Mouse (Mus musculus) lung, adult 2 months (tissue): ENCODE data around the gene Ndst2. TPM values are rescaled to one million over a fixed set of nuclear protein-coding genes. Genes with fewer than 3 reads are reported as not detected.

Source experiments
- DNase-seq: peaks from one replicate; pipeline ENCODE4 v3.0.0; 2022
- H3K4me1 ChIP-seq: fragments of 200-500 bp; 2 replicates; pipeline ENCODE4 v1.6.1; 2011; ENCODE audit warnings: low read length; ENCODE audit not compliant: control insufficient read depth, insufficient read depth
- H3K4me3 ChIP-seq: fragments of 200-500 bp; replicated peaks from 2 replicates; pipeline ENCODE3; 2011; ENCODE audit warnings: low read depth, mild to moderate bottlenecking, control low read depth, low read length; ENCODE audit errors: extremely low read depth
- CTCF ChIP-seq: fragments of 200-500 bp; IDR thresholded peaks from 2 replicates; pipeline ENCODE4 v1.5.1; 2011; ENCODE audit warnings: mild to moderate bottlenecking, low read length, control low read depth; ENCODE audit not compliant: insufficient read depth
- POLR2A ChIP-seq: fragments of 200-500 bp; IDR thresholded peaks from 2 replicates; pipeline ENCODE4 v1.6.1; 2011; ENCODE audit warnings: low read depth, mild to moderate bottlenecking, control low read depth, low read length, borderline replicate concordance; ENCODE audit errors: extremely low read depth
- WGBS: fragments of 180-500 bp; shearing (Covaris S2); methylation state at CpG from one replicate; pipeline ENCODE4 v1.1.7; 2018; 5-methylcytosine and 5-hydroxymethylcytosine counted together
- polyA plus RNA-seq: library from polyadenylated mRNA; depleted of rRNA; stranded (reverse); fragments of >200 nt; gene quantifications from 2 replicates; pipeline ENCODE4 v1.2.3, GENCODE M21; 2012

Ndst2 gene
- polyA plus RNA-seq, 1 experiment, result 44.0 TPM

DNA sequence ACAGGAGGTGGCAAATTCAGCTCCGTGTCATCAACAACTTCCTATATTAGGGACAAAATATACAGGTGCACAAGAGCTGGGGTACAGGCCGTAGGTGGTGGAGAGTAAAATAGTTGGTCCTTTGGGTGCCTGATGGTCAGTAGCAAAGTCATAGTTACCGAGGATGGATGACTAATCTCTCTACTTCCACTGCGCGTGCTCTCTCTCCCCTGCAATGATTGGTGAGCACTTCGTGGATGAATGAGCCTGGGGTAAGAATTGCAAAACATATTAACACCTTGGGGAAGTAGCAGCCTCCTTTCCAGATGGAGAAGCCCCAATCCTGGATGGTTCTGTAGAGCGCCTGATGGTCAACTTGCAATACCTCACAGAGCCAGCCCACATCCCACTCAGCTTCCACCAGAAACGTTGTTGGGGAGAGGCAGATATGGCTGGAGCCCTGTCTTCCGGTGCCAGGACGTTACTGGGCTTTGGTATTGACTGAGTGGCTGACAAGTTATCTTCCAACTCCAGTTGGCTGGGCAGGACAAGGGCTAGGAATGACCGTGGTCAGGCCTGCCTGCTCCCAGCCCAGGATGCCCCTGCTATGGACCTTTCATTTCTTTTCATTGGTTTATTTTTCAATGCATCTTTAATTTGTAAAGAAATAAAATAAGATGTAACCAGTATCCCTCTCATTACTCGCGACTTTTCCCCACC is 40.0 kb downstream of the Ndst2 start:
- DNase-seq, result no peak
- 38% methylated on average over 13 of the region's 13 CpGs for WGBS

DNA sequence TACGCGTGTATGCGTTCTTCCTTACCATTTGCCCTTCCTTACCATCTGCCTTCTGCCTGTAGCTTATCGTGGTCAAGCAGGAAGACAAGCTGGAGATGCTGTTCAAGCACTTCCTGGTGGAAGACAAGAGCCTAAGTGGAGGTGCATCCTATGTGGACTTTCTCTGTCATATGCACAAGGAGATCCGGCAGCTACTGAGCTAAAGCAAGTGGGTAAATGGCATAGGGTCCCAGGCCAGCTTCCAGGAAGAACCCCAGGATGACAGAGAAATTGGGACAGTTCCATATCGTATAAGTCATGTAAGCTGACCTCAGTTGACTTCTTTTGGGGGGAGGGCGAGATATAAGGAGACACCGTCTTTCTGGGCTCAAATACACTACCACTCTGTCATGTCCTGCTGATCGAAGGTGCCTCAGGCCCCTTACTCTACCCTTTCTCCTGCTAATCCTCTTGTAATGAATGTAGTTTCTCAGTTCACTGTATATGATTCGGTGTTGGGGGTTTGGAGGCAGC is 40.7 kb downstream of the Ndst2 start:
- TF ChIP-seq CTCF (no peak), POLR2A (no peak)
- WGBS, result 78% methylated on average over 10 of the region's 10 CpGs

More for the DNA sequence above, 40.0 kb downstream of the Ndst2 start:
- Histone ChIP-seq H3K4me1 (peaks cover 17% of the 10 kb centered on the region), H3K4me3 (peak overlapping the region; percentile 95)
- no peak for TF ChIP-seq CTCF
- TF ChIP-seq POLR2A, result no peak

DNA sequence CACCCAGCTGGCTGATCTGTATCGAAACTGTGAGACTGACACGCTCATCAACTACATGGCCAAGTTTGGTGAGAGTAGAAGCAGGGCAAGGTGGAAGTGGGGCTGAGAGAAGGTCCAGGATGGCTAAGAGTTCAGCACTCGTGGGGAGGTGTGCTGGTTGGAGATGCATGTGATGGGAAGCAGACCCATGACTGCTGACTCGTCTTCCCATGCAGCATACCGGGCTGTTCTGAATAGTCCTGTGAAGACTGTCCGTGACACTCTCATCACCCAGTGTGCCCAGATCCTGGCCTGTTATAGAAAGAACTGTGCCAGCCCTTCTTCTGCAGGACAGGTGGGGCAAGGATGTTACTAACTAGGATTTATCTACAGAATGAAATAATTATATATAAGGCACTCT is 42.6 kb downstream of the Ndst2 start:
- no peak for DNase-seq
- TF ChIP-seq POLR2A (no peak), CTCF (no peak)
- Histone ChIP-seq H3K4me3 (no peak overlapping the region), H3K4me1 (peaks cover 10% of the 10 kb centered on the region)
- WGBS, result 89% methylated on average over 6 of the region's 6 CpGs

More for the DNA sequence above, 40.7 kb downstream of the Ndst2 start:
- peaks cover 17% of the 10 kb centered on the region for H3K4me1 ChIP-seq
- DNase-seq, result no peak
- no peak overlapping the region for H3K4me3 ChIP-seq

DNA sequence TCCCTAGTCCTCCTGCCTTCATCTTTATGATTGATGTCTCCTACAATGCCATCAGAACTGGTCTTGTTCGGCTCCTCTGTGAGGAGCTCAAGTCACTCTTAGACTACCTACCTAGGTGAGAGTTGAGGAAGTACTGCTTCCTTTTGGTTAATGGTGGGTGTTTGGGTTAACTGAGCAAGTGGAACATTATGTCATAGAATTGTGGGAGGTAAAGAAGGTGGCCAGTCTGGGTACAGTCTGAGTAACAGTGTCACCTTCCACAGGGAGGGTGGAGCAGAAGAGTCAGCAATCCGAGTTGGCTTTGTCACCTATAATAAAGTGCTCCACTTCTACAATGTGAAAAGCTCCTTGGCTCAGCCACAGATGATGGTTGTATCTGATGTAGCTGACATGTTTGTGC is 45.4 kb downstream of the Ndst2 start:
- WGBS, result 81% methylated on average over 2 of the region's 2 CpGs
- Histone ChIP-seq H3K4me3 (no peak overlapping the region), H3K4me1 (no peaks in the 10 kb centered on the region)
- TF ChIP-seq CTCF (no peak), POLR2A (no peak)
- no peak for DNase-seq

DNA sequence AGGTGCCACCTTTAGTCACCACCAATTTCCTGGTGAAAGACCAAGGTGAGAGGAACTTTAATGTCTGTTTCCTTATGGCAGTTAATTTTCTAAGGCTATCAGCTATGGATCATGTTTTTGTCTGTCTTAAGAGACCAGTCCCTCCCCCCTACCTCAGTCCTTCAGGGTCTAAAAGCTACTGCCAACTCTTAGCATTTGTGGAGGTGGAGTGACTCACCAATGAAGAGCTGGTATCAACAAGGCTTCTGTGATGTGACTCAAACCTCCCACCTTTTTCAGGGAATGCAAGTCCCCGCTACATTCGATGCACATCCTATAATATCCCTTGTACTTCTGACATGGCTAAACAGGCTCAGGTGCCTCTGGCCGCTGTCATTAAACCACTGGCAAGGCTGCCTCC is 47.8 kb downstream of the Ndst2 start:
- no peak overlapping the region for H3K4me3 ChIP-seq
- TF ChIP-seq CTCF (no peak), POLR2A (no peak)

DNA sequence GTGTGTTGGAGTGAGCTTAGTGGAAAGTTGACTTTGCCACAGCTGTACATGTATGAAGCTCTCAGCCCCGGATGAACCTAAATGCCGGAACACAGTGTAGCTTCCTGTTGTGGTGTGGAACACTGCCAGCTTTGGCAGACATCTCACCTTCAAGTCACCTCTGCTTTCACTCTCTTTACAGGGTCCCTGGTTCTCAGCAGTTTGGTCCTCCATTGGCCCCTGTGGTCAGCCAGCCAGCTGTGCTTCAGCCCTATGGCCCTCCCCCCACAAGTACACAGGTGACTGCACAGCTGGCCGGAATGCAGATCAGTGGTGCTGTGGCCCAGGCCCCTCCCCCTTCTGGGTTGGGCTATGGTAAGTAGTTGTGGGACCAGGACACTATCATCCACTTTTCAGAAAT is 51.9 kb downstream of the Ndst2 start:
- H3K4me3 ChIP-seq, result no peak overlapping the region
- WGBS, result 21% methylated on average over 3 of the region's 3 CpGs
- no peak for DNase-seq
- no peaks in the 10 kb centered on the region for H3K4me1 ChIP-seq
- no peak for TF ChIP-seq POLR2A

More for the DNA sequence above, 47.8 kb downstream of the Ndst2 start:
- WGBS, result 98% methylated on average over 3 of the region's 3 CpGs
- no peaks in the 10 kb centered on the region for H3K4me1 ChIP-seq
- no peak for DNase-seq

DNA sequence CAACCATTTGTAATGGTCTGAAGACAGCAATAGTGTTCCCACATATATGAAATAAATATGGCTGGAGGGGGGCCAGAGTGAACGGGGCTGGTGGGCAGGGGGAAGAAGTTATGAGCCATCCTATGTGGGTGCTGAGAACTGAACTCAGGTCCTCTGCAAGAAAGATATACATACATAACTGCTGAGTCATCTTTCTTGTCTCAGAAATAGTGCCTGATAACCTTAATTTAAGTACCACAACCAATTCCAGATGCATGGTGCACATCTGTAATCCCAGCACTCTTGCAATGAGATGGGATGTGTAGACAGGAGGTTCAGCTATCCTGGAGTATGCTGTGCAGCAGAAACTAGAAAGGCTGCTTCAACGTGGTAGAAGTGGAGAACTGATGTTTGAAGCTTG is 52.6 kb downstream of the Ndst2 start:
- Histone ChIP-seq H3K4me3 (no peak overlapping the region), H3K4me1 (no peaks in the 10 kb centered on the region)
- no peak for DNase-seq
- no peak for TF ChIP-seq POLR2A
- TF ChIP-seq CTCF, result no peak
- WGBS, result 78% methylated on average over 2 of the region's 2 CpGs

DNA sequence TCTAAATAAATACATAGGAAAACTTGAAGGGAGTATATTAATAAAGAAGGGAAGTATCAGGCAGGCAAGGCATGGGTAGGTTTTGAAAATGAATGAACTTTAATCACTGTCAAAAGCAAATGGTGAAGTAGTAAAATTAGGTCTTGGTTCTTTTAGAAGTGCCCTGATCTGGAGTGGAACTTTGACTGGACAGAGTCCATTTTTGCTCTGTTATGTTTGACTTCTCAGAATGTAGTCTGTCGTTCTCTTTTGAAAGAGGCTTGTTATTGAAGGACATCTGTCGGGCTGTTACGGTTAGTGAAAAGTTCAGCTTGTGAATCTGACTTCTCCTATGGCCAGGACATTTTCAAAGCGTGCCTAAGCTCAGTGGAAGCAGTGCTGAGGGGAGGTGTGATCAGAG is 56.5 kb downstream of the Ndst2 start:
- no peak for DNase-seq
- peaks cover 3% of the 10 kb centered on the region for H3K4me1 ChIP-seq
- 90% methylated on average over 4 of the region's 4 CpGs for WGBS
- TF ChIP-seq CTCF (no peak), POLR2A (no peak)
- H3K4me3 ChIP-seq, result no peak overlapping the region

DNA sequence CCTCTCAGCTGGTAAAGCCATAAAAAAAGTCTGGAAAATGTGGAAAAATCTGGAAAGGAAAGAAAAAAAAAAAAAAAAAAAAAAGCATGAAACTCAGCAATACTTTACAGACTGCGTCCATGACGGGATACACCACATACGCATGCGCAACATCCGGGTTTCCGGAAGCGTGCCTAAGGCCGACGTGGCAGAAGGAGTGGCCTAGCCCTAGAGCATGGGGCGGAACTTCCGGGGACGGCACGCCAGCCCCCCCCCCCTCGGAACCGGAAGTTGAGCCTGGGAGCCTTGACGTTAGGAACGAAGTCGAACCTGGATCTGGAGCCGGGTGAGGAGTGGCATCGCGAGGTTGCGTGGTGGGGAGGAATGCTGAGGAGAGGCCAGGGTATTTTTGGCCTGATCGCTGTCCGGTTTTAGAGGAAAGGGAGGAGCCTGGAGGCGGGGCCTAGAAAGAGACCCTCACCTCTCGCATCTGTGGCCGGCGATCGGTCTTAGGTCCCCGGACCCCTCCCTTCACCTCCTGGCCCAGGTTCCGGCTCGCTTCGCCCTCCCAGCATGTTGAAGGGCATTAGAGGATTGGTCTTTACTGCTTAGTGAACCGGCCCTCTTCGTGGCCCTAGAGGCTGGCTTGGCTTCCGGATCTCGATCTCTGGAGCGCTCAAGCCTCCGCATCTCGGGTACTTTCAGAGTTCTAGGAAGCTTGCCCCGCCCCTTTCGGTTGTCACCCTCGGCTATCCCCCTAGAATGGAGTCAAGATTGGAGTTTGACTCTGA is 60.1 kb downstream of the Ndst2 start, which contains the start of gene Sec24c:
Gene Sec24c, plus strand, starts transcription at position 245 of the 770 bp plus-strand sequence.
- H3K4me3 ChIP-seq, result peak within 1 kb of the TSS; percentile 90
- peak; percentile 98 for DNase-seq
- H3K4me1 ChIP-seq, result peaks cover 3% of the 10 kb centered on the region
- WGBS, result under 1% methylated on average over 43 of the region's 43 CpGs
- TF ChIP-seq CTCF (no peak), POLR2A (peak; percentile 88; the same call in 1 of the 2 replicates)
